ENCODE assay signal across 26 mouse cellular contexts in genomic region chr13:84602612-84603011, GRCm38 (mm10).
"Had no signal": no experiment of that assay in that cellular context is flagged by ENCODE, and none has a peak within 500 bp of the region (broad histone marks: within the 10 kb centered on the region; RNA-seq: fewer than 3 reads in every experiment).

No protein-coding gene starts in this region.

- H3K4me1 ChIP-seq: heart, embryonic 13.5 days; heart, embryonic 15.5 days; hindbrain, embryonic 12.5 days; kidney, embryonic 15.5 days; limb, embryonic 13.5 days; limb, embryonic 15.5 days had no signal

- H3K27ac ChIP-seq: heart, adult 2 months; heart, embryonic 13.5 days; heart, embryonic 15.5 days; hindbrain, embryonic 12.5 days; hindbrain, embryonic 14.5 days; hindbrain, postnatal 0 days; kidney, embryonic 15.5 days; kidney, postnatal 0 days; limb, embryonic 13.5 days; limb, embryonic 15.5 days had no signal

- H3K36me3 ChIP-seq: heart, embryonic 13.5 days; heart, embryonic 15.5 days; hindbrain, embryonic 12.5 days; kidney, embryonic 15.5 days; limb, embryonic 13.5 days; limb, embryonic 15.5 days had no signal

- H3K27me3 ChIP-seq: heart, embryonic 15.5 days; hindbrain, embryonic 12.5 days; kidney, embryonic 15.5 days; limb, embryonic 13.5 days; limb, embryonic 15.5 days had no signal

- H3K4me3 ChIP-seq: heart, adult 2 months; heart, embryonic 13.5 days; heart, embryonic 15.5 days; hindbrain, embryonic 12.5 days; kidney, embryonic 15.5 days; limb, embryonic 13.5 days; limb, embryonic 15.5 days had no signal

- H3K4me2 ChIP-seq: heart, embryonic 11.5 days; heart, embryonic 13.5 days; heart, embryonic 15.5 days; hindbrain, embryonic 12.5 days; hindbrain, embryonic 14.5 days; kidney, embryonic 15.5 days; limb, embryonic 13.5 days; limb, embryonic 15.5 days had no signal

- H3K9me3 ChIP-seq: heart, embryonic 15.5 days; hindbrain, embryonic 12.5 days; kidney, embryonic 15.5 days; limb, embryonic 13.5 days; limb, embryonic 15.5 days had no signal

- ATAC-seq: forebrain, postnatal 0 days; hindbrain, postnatal 0 days; intestine, embryonic 16.5 days had no signal

- H3K9ac ChIP-seq: forebrain, postnatal 0 days; heart, embryonic 13.5 days; heart, embryonic 15.5 days; hindbrain, embryonic 12.5 days; hindbrain, embryonic 14.5 days; kidney, embryonic 15.5 days; limb, embryonic 13.5 days; limb, embryonic 15.5 days had no signal

- DNase-seq: forebrain, postnatal 0 days; gastrocnemius, postnatal 14 days; gastrocnemius, postnatal 36 days; heart, adult 11 months; heart, adult 2 months; heart, postnatal 14 days; heart, postnatal 36 days; kidney, adult 11 months; kidney, adult 2 months; kidney, adult 9 months; kidney, postnatal 14 days; kidney, postnatal 36 days; layer of hippocampus, adult 9-11 months; layer of hippocampus, postnatal 36 days; left cerebral cortex, postnatal 4 days had no signal
